Mouse (Mus musculus): ENCODE measurements around the gene Loxl4.

The Loxl4 gene

GRCm38 (mm10) chr19:42566283-42567019 is 46.2 kb downstream of the Loxl4 start:
- no peak for DNase-seq (ENCODE audit: low read depth)

DNA sequence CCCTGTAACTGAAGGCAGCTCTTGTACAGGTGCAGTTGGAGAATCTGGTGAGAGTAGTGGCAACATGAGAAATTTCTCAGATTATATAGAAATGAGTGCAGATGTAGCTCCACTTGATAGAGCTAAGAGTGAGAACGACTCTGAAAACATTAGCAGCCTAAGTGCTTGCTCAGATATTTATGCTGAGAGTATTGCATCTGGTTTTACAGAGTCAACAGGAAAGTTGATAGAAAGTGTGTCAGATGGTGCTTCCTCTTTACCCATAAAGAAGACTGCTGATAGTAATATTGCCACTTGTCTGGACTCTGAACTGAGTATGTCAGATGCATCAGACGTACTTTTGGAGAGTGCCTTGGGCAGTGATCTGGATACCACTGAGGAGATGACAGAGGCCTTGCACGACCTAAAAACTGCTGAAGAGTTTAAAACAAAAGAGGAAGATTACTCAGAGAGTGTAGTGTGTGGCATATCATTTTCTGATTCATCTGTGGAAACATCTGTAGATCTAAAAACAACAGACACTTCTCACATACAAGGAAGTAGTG is 48.8 kb downstream of the Loxl4 start:
- no peak for DNase-seq (ENCODE audit: low read depth)

DNA sequence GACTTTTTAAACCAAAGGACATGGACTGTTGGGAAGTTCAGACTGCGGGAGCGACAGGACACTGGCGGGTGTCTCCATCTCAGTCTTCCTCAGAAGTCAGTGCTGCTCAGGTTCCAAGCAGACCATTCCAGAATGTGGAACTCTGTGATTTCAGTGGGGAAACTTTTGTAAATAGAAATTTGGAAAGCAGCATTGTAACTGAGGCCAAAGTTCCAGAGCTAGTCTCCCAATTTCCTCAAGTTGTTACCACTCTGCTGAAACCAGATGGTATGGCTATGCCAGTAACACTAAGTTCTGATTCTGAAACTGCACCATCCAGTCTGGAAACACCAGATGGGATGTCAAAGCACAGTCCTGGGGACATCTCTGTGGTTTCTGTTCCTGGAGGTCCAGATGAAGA is 49.6 kb downstream of the Loxl4 start:
- DNase-seq (ENCODE audit: low read depth): no peak

- no peak for DNase-seq (ENCODE audit: low read depth)
Observed at GRCm38 (mm10) chr19:42561991-42562390, 50.6 kb downstream of the Loxl4 start.

DNA sequence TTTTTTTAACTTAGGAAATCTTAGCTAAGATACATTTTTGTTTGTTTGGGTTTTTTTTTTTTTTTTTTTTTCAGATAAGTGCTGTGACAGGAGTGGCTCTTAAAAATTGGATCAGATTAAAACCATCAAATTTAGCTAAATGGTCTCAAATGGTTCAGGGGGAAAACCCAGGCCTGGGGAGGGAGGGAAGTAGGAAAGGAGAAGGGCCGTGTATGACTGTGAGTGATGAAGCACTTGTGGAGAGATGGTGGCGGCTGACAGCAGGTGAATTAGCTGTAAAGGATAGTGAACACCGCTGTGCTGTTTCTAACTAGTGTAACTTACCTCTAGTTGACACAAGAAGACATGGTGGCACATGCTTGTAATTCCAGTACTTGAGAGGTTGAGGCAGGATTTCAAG is 53.9 kb downstream of the Loxl4 start:
- no peak for DNase-seq (ENCODE audit: low read depth)
